Mouse (Mus musculus): ENCODE data around the gene Tmc2. TPM values are rescaled to one million over a fixed set of nuclear protein-coding genes. Genes with fewer than 3 reads are reported as not detected.

Gene Tmc2
- total RNA-seq (2015; ENCODE audit: low replicate concordance), result not detected in 2 replicates
- not detected in 2 replicates for total RNA-seq (2017; ENCODE audit: low replicate concordance)

GRCm38 (mm10) chr2:130194894-130195293 is at the start of gene Tmc2:
Gene Tmc2, plus strand, starts transcription at chr2:130195194.
- ATAC-seq (replicated peaks; ENCODE audit: low FRiP score, poor library complexity, severe bottlenecking), result no peak

- no peak for ATAC-seq (replicated peaks; ENCODE audit: low FRiP score, poor library complexity, severe bottlenecking)
Measured at GRCm38 (mm10) chr2:130146089-130146668, 48.8 kb upstream of the Tmc2 start.

GRCm38 (mm10) chr2:130155171-130155570 is 39.8 kb upstream of the Tmc2 start:
- no peak for ATAC-seq (replicated peaks; ENCODE audit: low FRiP score, poor library complexity, severe bottlenecking)

DNA sequence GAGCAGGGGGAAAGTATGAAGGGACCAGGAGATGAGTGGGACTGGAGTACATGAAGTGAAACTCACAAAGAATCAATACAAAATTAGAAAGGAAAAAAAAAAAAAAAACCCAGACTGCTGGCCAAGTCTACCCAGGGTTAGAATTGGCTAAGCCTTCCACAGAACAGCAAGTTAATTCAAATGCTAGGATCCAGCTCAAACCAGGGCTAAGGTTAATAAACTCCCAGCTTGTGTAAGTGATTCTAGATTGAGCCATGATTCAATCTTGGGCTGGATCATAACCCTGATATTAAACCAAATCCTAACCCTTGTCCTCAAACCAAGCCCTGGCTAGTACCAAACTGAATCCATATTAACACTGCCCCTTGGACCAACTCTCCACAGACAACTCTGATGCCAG is 39.1 kb upstream of the Tmc2 start:
- ATAC-seq (replicated peaks; ENCODE audit: low FRiP score, poor library complexity, severe bottlenecking), result no peak

GRCm38 (mm10) chr2:130157231-130158087 is 37.5 kb upstream of the Tmc2 start:
- 0 out of 2 replicates have a peak, but pooled peaks have one; percentile 18 for ATAC-seq (replicated peaks; ENCODE audit: low FRiP score, poor library complexity, severe bottlenecking)

GRCm38 (mm10) chr2:130158088-130158437 is 36.9 kb upstream of the Tmc2 start:
- no peak for ATAC-seq (replicated peaks; ENCODE audit: low FRiP score, poor library complexity, severe bottlenecking)

GRCm38 (mm10) chr2:130162701-130163100 is 32.3 kb upstream of the Tmc2 start:
- no peak for ATAC-seq (replicated peaks; ENCODE audit: low FRiP score, poor library complexity, severe bottlenecking)

- ATAC-seq (replicated peaks; ENCODE audit: low FRiP score, poor library complexity, severe bottlenecking), result peak; percentile 42; the same call in 1 of the 2 replicates
Measured at GRCm38 (mm10) chr2:130166311-130167214, 28.4 kb upstream of the Tmc2 start.

DNA sequence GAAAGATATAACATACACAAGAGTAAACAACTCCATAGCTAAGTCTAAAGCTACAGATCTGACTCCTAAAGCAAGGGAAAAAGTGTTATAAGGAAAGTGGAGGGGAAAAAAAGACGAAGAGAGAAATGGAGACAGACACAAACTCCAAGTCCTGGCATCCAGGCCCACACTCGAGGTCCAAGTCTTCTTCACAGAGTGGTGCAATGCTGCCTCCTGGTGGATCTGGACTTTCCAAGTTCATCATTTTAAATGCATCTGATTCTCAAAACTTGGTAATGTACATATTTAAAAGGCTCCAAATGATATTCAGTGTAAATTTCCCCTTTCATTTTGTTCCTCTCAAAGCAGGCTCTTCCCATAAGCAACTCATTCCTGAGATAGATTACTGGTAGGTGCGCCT is 27.1 kb upstream of the Tmc2 start:
- no peak for ATAC-seq (replicated peaks; ENCODE audit: low FRiP score, poor library complexity, severe bottlenecking)

DNA sequence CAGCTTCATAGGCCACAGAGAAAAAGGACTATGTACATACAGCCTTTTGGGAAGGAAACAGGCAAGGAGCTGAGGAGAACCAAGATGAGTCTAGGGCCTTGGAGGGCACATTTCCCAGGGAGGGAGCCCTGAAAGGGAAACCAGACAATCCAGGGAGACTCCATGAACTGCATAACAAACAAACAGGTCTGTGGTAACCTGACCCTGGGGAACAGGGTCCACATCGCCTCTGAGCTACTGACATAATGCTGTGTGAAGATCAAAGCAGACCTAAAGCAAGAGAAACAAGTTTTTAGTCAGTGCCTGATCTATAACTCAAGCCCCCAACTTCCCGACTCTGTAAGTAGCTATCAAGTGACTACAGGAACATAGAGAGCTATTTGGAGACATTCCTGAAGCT is 23.3 kb upstream of the Tmc2 start:
- ATAC-seq (replicated peaks; ENCODE audit: low FRiP score, poor library complexity, severe bottlenecking), result no peak

DNA sequence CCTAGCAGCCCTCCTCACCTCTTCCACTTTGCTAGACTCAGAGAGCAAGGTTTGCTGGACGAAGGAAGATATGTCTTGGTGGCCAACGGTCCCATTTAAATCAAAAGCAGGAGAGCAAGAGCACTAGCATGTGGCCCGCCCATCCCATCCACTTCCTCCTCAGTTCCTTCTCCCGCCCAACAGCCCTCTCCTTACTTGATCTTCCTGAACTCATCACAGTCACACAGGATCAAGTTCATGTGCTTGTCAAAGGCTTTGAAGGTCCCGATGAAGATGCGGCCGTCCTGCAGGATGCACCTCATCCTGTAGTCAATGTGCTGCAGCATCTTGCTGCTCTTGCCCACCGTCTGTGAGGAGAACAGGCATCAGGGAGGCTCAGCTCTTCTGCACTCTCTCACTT is 18.2 kb upstream of the Tmc2 start:
- no peak for ATAC-seq (replicated peaks; ENCODE audit: low FRiP score, poor library complexity, severe bottlenecking)

DNA sequence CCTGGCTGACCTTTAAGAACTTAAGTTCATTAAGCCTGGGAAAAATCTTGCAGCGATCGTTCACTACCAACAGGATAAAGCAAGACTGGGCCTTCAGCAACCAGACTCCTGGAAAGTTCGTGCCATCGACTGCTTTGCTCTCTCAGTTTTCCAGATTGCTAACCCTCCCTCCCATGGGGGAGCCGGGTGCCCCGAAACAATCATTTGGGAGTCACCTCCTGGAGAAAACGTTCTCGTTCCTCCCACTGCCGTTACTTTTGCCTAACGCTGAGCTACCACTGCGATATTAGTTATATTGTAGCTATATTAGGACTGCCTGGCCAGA is 16.7 kb upstream of the Tmc2 start:
- ATAC-seq (replicated peaks; ENCODE audit: low FRiP score, poor library complexity, severe bottlenecking), result peak; percentile 17; the same call in 1 of the 2 replicates

GRCm38 (mm10) chr2:130178706-130179506 is 16.1 kb upstream of the Tmc2 start, which contains the start of gene Snrpb:
Gene Snrpb, minus strand, starts transcription at chr2:130179403.
- ATAC-seq (replicated peaks; ENCODE audit: low FRiP score, poor library complexity, severe bottlenecking), result peak; percentile 92

GRCm38 (mm10) chr2:130179507-130180019 is 15.4 kb upstream of the Tmc2 start:
- peak; percentile 75 for ATAC-seq (replicated peaks; ENCODE audit: low FRiP score, poor library complexity, severe bottlenecking)

GRCm38 (mm10) chr2:130188391-130188790 is 6.6 kb upstream of the Tmc2 start:
- ATAC-seq (replicated peaks; ENCODE audit: low FRiP score, poor library complexity, severe bottlenecking), result no peak

DNA sequence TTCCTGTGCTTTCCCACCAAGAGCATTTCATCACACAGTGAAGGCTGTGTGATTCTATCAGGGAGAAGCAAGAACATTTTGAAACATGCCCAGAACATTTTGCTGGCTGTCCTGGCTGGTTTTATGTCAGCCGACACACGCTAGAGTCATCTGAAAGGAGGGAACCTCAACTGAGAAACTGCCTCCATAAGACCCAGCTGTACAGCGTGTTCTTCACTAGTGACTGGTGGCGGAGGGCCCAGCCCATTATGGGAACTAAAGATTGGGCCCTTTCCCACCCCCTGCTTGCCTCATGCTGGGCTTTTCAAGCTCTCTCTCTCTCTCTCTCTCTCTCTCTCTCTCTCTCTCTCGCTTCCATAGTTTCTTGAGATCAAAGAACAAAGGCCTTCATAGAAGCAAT is 6.0 kb downstream of the Tmc2 start:
- ATAC-seq (replicated peaks; ENCODE audit: low FRiP score, poor library complexity, severe bottlenecking), result no peak

DNA sequence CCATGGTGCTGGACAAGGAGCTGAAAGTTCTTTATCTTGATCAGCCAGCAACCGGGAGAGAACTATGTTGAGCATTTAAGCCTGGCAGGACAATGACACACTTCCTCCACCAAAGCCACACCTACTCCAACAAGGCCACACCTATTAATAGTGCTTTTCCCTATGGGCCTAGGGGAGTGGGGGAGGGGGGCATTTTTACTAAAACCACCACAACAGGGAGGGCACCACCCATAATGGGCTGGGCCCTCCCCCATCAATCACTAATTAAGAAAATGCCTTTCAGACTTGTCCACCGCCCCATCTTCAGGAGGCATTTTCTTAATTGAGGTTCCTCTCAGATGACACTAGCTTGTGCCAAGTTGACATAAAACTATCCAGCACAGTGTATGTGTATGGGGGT is 12.4 kb downstream of the Tmc2 start:
- no peak for ATAC-seq (replicated peaks; ENCODE audit: low FRiP score, poor library complexity, severe bottlenecking)

GRCm38 (mm10) chr2:130207996-130208395 is 13.0 kb downstream of the Tmc2 start:
- no peak for ATAC-seq (replicated peaks; ENCODE audit: low FRiP score, poor library complexity, severe bottlenecking)

- ATAC-seq (replicated peaks; ENCODE audit: low FRiP score, poor library complexity, severe bottlenecking), result no peak
Measured at GRCm38 (mm10) chr2:130209636-130210035, 14.6 kb downstream of the Tmc2 start.

Measured in erythroid progenitor cell, adult 5-6 weeks (primary cell).